Mouse (Mus musculus) lung, embryonic 15.5 days (tissue): ENCODE data around the gene Hmgb2. TPM values are rescaled to one million over a fixed set of nuclear protein-coding genes. Genes with fewer than 3 reads are reported as not detected.
A peak's percentile ranks its signal among the peaks of the same experiment; 100 is the strongest.
"Not testable (repeated sequence)": the region's sequence is repeated elsewhere in the genome, so short reads cannot be mapped to it uniquely, and the experiment has no call there.

Experiments
- ATAC-seq: fragments of 200-750 bp; cut with Nextera tagmentation; 2 replicates; pipeline ENCODE4 v1.8.0; 2017; ENCODE audit warnings: moderate number of reproducible peaks, borderline replicate concordance; ENCODE audit not compliant: low FRiP score, low TSS enrichment; ENCODE audit errors: extremely low read depth
- H3K27ac ChIP-seq: fragments of 300-500 bp; sonication (generic); 2 replicates; pipeline ENCODE4 v1.5.1; 2015; ENCODE audit warnings: moderate library complexity, mild to moderate bottlenecking, inconsistent platforms
- H3K27me3 ChIP-seq: fragments of 300-500 bp; sonication (generic); 2 replicates; pipeline ENCODE4 v1.6.1; 2015; ENCODE audit warnings: inconsistent platforms
- H3K36me3 ChIP-seq: fragments of 300-500 bp; sonication (generic); 2 replicates; pipeline ENCODE4 v1.6.1; 2015; ENCODE audit warnings: inconsistent platforms
- H3K4me1 ChIP-seq: fragments of 300-500 bp; sonication (generic); 2 replicates; pipeline ENCODE4 v1.6.1; 2015; ENCODE audit warnings: inconsistent platforms
- H3K4me2 ChIP-seq: fragments of 300-500 bp; sonication (generic); 2 replicates; pipeline ENCODE4 v1.6.1; 2015; ENCODE audit warnings: inconsistent platforms, mild to moderate bottlenecking, moderate library complexity
- H3K4me3 ChIP-seq: fragments of 300-500 bp; sonication (generic); 2 replicates; pipeline ENCODE4 v1.5.1; 2015; ENCODE audit warnings: mild to moderate bottlenecking, inconsistent platforms
- H3K9ac ChIP-seq: fragments of 300-500 bp; sonication (generic); 2 replicates; pipeline ENCODE4 v1.6.1; 2015; ENCODE audit warnings: inconsistent platforms
- H3K9me3 ChIP-seq: fragments of 300-500 bp; sonication (generic); 2 replicates; pipeline ENCODE4 v1.6.1; 2016; ENCODE audit warnings: inconsistent platforms
- WGBS: fragments of 180-500 bp; shearing (Covaris S2); methylation state at CpG from one replicate; pipeline ENCODE4 v1.1.7; 2015; 5-methylcytosine and 5-hydroxymethylcytosine counted together
- polyA plus RNA-seq: library from polyadenylated mRNA; unstranded; fragments of >200 nt; fragmentation: Nextera tagmentation; extraction: Ambion mirVana; gene quantifications from 2 replicates; pipeline ENCODE4 v1.2.1, GENCODE M21; 2015

Hmgb2 gene
- polyA plus RNA-seq, 1 experiment from 2014 or later, result 413 TPM

GRCm38 (mm10) chr8:57488312-57488765 lies 23.4 kb upstream of the Hmgb2 start:
- Histone ChIP-seq H3K36me3 (no peaks in the 10 kb centered on the region), H3K9ac (peak overlapping the region; percentile 66), H3K9me3 (no peaks in the 10 kb centered on the region), H3K4me1 (peaks cover 10% of the 10 kb centered on the region), H3K27me3 (no peaks in the 10 kb centered on the region), H3K4me2 (peak overlapping the region; percentile 87), H3K27ac (peak overlapping the region; percentile 97), H3K4me3 (peak overlapping the region; percentile 93)
- WGBS, result 0% methylated on average over 25 of the region's 25 CpGs
- ATAC-seq, result peak; percentile 55

- WGBS, result 94% methylated on average over 1 of the region's 1 CpGs
- Histone ChIP-seq H3K36me3 (no peaks in the 10 kb centered on the region), H3K27ac (no peak overlapping the region), H3K9ac (no peak overlapping the region), H3K4me2 (no peak overlapping the region), H3K27me3 (no peaks in the 10 kb centered on the region), H3K4me3 (no peak overlapping the region), H3K4me1 (peaks cover 10% of the 10 kb centered on the region), H3K9me3 (no peaks in the 10 kb centered on the region)
- no peak for ATAC-seq
These were observed 22.3 kb upstream of the Hmgb2 start for GRCm38 (mm10) chr8:57489366-57489765.

GRCm38 (mm10) chr8:57489896-57490295 lies 21.8 kb upstream of the Hmgb2 start:
- no peaks in the 10 kb centered on the region for H3K9me3 ChIP-seq
- ATAC-seq, result no peak
- H3K27me3 ChIP-seq, result no peaks in the 10 kb centered on the region
- H3K4me1 ChIP-seq, result peaks cover 10% of the 10 kb centered on the region
- no peak overlapping the region for H3K4me2 ChIP-seq
- no peak overlapping the region for H3K27ac ChIP-seq
- no peaks in the 10 kb centered on the region for H3K36me3 ChIP-seq
- no peak overlapping the region for H3K9ac ChIP-seq
- no peak overlapping the region for H3K4me3 ChIP-seq

- no peak for ATAC-seq
- WGBS, result 87% methylated on average over 4 of the region's 4 CpGs
- H3K4me2 ChIP-seq, result no peak overlapping the region
These were observed 19.8 kb upstream of the Hmgb2 start for GRCm38 (mm10) chr8:57491873-57492272.

GRCm38 (mm10) chr8:57498494-57498846 lies 13.2 kb upstream of the Hmgb2 start:
- Histone ChIP-seq H3K4me3 (peak overlapping the region; percentile 8; the same call in 1 of the 2 replicates), H3K27me3 (no peaks in the 10 kb centered on the region), H3K27ac (peak overlapping the region; percentile 80), H3K4me1 (peaks cover 14% of the 10 kb centered on the region; the same call in 1 of the 2 replicates), H3K36me3 (no peaks in the 10 kb centered on the region), H3K9me3 (no peaks in the 10 kb centered on the region), H3K9ac (no peak overlapping the region), H3K4me2 (peak overlapping the region; percentile 40)
- no peak for ATAC-seq
- 30% methylated on average over 8 of the region's 8 CpGs for WGBS

More at GRCm38 (mm10) chr8:57491873-57492272, 19.8 kb upstream of the Hmgb2 start:
- no peaks in the 10 kb centered on the region for H3K27me3 ChIP-seq
- 0 out of 2 replicates have a peak, but pooled peaks cover 4% of the 10 kb centered on the region for H3K4me1 ChIP-seq
- no peaks in the 10 kb centered on the region for H3K9me3 ChIP-seq
- H3K4me3 ChIP-seq, result no peak overlapping the region
- H3K27ac ChIP-seq, result no peak overlapping the region
- H3K9ac ChIP-seq, result no peak overlapping the region
- H3K36me3 ChIP-seq, result no peaks in the 10 kb centered on the region

- peak overlapping the region; percentile 80 for H3K27ac ChIP-seq
- peak; percentile 46; the same call in 1 of the 2 replicates for ATAC-seq
- WGBS, result 25% methylated on average over 17 of the region's 17 CpGs
- H3K4me2 ChIP-seq, result peak overlapping the region; percentile 40
- H3K9me3 ChIP-seq, result no peaks in the 10 kb centered on the region
- no peaks in the 10 kb centered on the region for H3K27me3 ChIP-seq
- H3K4me1 ChIP-seq, result peaks cover 14% of the 10 kb centered on the region; the same call in 1 of the 2 replicates
- no peak overlapping the region for H3K9ac ChIP-seq
- peak overlapping the region; percentile 8; the same call in 1 of the 2 replicates for H3K4me3 ChIP-seq
- no peaks in the 10 kb centered on the region for H3K36me3 ChIP-seq
These were observed 12.7 kb upstream of the Hmgb2 start for GRCm38 (mm10) chr8:57498847-57499511.

- no peak for ATAC-seq
- Histone ChIP-seq H3K27me3 (no peaks in the 10 kb centered on the region), H3K4me1 (peaks cover 10% of the 10 kb centered on the region; the same call in 1 of the 2 replicates), H3K4me3 (no peak overlapping the region), H3K4me2 (no peak overlapping the region), H3K9ac (no peak overlapping the region), H3K27ac (no peak overlapping the region), H3K9me3 (no peaks in the 10 kb centered on the region), H3K36me3 (no peaks in the 10 kb centered on the region)
- 47% methylated on average over 5 of the region's 5 CpGs for WGBS
These were observed 8.1 kb upstream of the Hmgb2 start for GRCm38 (mm10) chr8:57503641-57504040.

- not testable (repeated sequence) for H3K4me3 ChIP-seq, ATAC-seq, H3K27ac ChIP-seq, H3K9me3 ChIP-seq, H3K4me1 ChIP-seq, H3K27me3 ChIP-seq, H3K36me3 ChIP-seq, H3K4me2 ChIP-seq, H3K9ac ChIP-seq
- 78% methylated on average over 1 of the region's 1 CpGs for WGBS
These were observed 6.2 kb upstream of the Hmgb2 start for GRCm38 (mm10) chr8:57505500-57505899.

GRCm38 (mm10) chr8:57507556-57508063 lies 4.1 kb upstream of the Hmgb2 start:
- Histone ChIP-seq H3K27ac (no peak overlapping the region), H3K9ac (no peak overlapping the region), H3K4me2 (no peak overlapping the region), H3K36me3 (no peaks in the 10 kb centered on the region), H3K9me3 (no peaks in the 10 kb centered on the region), H3K4me3 (no peak overlapping the region), H3K4me1 (peaks cover 6% of the 10 kb centered on the region; the same call in 1 of the 2 replicates), H3K27me3 (no peaks in the 10 kb centered on the region)
- WGBS, result 83% methylated on average over 4 of the region's 4 CpGs
- no peak for ATAC-seq

- no peak overlapping the region for H3K9ac ChIP-seq
- no peak overlapping the region for H3K27ac ChIP-seq
- H3K36me3 ChIP-seq, result peaks cover 3% of the 10 kb centered on the region; the same call in 1 of the 2 replicates
- 62% methylated on average over 4 of the region's 4 CpGs for WGBS
- no peak overlapping the region for H3K4me2 ChIP-seq
- no peaks in the 10 kb centered on the region for H3K9me3 ChIP-seq
- H3K27me3 ChIP-seq, result no peaks in the 10 kb centered on the region
- ATAC-seq, result no peak
- H3K4me3 ChIP-seq, result no peak overlapping the region
- peaks cover 6% of the 10 kb centered on the region; the same call in 1 of the 2 replicates for H3K4me1 ChIP-seq
These were observed 3.0 kb upstream of the Hmgb2 start for GRCm38 (mm10) chr8:57508657-57509056.

GRCm38 (mm10) chr8:57510791-57511315 lies 854 bp upstream of the Hmgb2 start:
- peak; percentile 5 for ATAC-seq
- Histone ChIP-seq H3K9ac (peak overlapping the region; percentile 89), H3K4me3 (peak overlapping the region; percentile 73), H3K27ac (peak overlapping the region; percentile 97), H3K36me3 (peaks cover 13% of the 10 kb centered on the region), H3K27me3 (no peaks in the 10 kb centered on the region), H3K4me1 (peaks cover 6% of the 10 kb centered on the region; the same call in 1 of the 2 replicates), H3K4me2 (peak overlapping the region; percentile 86), H3K9me3 (no peaks in the 10 kb centered on the region)
- 2% methylated on average over 31 of the region's 31 CpGs for WGBS
